Mouse (Mus musculus) stomach, postnatal 0 days (tissue): ENCODE results near the gene Fam171a2.

Source experiments
- CTCF ChIP-seq: IDR thresholded peaks from 2 replicates; pipeline ENCODE4 v1.5.1; 2016; ENCODE audit warnings: antibody characterized with exemption, low read depth, mild to moderate bottlenecking, moderate library complexity
- EP300 ChIP-seq: optimal IDR thresholded peaks from 2 replicates; pipeline ENCODE3; 2016; ENCODE audit warnings: antibody characterized with exemption

GRCm38 (mm10) chr11:102399610-102400072, 47.8 kb downstream of the Fam171a2 start:
- no peak for TF ChIP-seq CTCF
- TF ChIP-seq EP300 = no peak
